Mouse (Mus musculus) layer of hippocampus, adult 18-20 months (tissue): ENCODE measurements around the gene Polr3gl. TPM values are rescaled to one million over a fixed set of nuclear protein-coding genes. Genes with fewer than 3 reads are reported as not detected.
"Not testable (repeated sequence)": the region's sequence is repeated elsewhere in the genome, so short reads cannot be mapped to it uniquely, and the experiment has no call there.

Source experiments
- DNase-seq, 2 experiments: peaks; one replicate each; pipeline ENCODE4 v3.0.0; 2022; ENCODE audit warnings: low spot score in 2 of 2
- long read RNA-seq: library from polyadenylated mRNA; stranded (forward); transcript quantifications from one replicate; pipeline ENCODE4 v2.0.0, GENCODE M21; 2021
- total RNA-seq, 2 experiments: library from RNA; stranded (reverse); gene quantifications; 2 replicates each; pipeline ENCODE4 v1.2.3; 2021

The Polr3gl gene
- 10 to 100 TPM; 28.7 to 31.6 TPM for total RNA-seq
- long read RNA-seq, transcript Polr3gl-201 (8 exons, 1,427 nt) = major isoform, 21 of 35 reads
- long read RNA-seq, partial matches to known transcripts = 0 of 35 reads
- long read RNA-seq, other reads (novel, unspliced or antisense) = 10 of 35 reads

DNA sequence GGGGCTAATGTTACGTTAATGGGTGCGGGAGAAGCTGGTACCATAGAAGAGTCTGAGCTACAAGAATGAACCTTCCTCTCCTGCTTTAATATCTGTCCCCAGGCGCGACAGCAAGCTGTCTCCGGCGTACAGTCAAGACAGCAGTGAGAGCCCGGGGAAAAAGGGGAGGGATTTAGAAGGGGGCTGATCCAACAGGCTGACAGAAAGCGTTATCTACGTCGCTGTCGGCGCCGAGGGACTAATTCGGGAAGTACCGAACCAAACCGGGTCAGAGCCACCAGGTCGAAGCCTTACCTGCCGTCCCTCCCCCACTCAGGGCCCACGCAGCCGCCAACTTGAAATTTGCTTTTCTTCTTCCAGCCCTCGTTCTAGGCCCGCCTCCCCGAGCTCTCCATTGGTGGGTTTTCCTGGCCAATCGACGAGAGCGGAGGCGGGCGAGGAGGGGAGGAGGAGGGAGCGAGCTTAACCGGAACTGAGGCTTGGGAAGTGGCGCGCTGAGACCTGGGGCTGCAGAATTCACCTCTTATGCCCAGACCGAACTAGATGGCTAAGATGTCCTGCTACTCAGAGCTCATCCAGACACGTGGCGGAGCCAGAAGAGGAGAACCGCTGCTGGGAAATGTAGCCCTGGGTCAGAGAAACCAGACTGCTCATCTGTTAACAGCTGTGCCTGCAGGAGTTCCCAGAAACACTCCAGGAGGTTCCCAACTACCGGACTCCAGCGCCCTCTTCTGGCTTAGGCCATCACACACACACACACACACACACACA lies at the start of gene Polr3gl:
Polr3gl (minus strand) TSS at position 392 of the 771 bp plus-strand sequence.
- peak; percentile 91 to 95 for DNase-seq

GRCm38 (mm10) chr3:96639219-96639618 lies 45.2 kb upstream of the Polr3gl start:
- DNase-seq = peak in 1 of 2 experiments; percentile 70

GRCm38 (mm10) chr3:96636448-96636847 lies 42.5 kb upstream of the Polr3gl start:
- DNase-seq = no peak

DNA sequence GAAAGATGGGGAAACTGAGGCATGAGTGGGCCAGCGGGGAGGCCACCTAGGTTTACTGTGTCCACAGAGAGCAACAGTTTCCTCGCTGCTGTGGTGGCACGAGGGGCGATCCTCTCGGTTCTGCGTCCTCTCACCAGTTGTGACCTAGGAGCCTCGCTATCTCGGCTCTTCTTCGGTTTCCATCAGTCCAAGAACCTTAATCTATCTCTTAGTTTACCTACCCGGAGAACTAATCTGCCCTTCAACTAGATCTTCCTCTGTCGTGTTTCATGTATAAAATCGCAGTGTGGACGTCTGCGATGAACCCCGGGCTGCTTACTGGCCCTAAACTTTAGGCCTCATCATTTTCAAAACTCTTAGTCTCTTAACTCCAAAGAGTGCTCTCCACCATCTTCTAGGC lies 41.9 kb upstream of the Polr3gl start:
- no peak for DNase-seq

- peak; percentile 84 to 93 for DNase-seq
These were observed 41.2 kb upstream of the Polr3gl start, which contains the start of the genes Pex11b and Gm42957 for GRCm38 (mm10) chr3:96634928-96635879. TSS of gene Pex11b (plus strand) at chr3:96635376. TSS of gene Gm42957 (plus strand) at chr3:96635474.

- no peak for DNase-seq
These were observed 40.0 kb upstream of the Polr3gl start for GRCm38 (mm10) chr3:96634015-96634414.

DNA sequence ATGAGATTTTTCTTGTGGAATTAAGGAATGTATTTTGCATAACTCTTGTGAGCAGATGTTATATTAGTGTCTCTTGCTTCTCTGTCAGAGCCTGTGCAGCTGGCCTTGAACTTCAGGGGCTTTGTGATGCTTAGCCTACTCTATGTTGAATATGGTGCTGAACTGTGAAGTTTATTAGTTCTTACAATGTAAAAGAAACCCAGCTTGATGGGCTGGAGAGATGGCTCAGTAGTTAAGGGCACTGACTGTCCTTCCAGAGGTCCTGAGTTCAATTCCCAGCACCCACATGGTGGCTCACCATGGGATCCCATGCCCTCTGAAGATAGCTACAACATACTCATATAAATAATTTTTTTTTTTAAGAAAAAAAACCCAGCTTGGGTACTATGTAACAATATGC lies 38.1 kb upstream of the Polr3gl start:
- no peak for DNase-seq

DNA sequence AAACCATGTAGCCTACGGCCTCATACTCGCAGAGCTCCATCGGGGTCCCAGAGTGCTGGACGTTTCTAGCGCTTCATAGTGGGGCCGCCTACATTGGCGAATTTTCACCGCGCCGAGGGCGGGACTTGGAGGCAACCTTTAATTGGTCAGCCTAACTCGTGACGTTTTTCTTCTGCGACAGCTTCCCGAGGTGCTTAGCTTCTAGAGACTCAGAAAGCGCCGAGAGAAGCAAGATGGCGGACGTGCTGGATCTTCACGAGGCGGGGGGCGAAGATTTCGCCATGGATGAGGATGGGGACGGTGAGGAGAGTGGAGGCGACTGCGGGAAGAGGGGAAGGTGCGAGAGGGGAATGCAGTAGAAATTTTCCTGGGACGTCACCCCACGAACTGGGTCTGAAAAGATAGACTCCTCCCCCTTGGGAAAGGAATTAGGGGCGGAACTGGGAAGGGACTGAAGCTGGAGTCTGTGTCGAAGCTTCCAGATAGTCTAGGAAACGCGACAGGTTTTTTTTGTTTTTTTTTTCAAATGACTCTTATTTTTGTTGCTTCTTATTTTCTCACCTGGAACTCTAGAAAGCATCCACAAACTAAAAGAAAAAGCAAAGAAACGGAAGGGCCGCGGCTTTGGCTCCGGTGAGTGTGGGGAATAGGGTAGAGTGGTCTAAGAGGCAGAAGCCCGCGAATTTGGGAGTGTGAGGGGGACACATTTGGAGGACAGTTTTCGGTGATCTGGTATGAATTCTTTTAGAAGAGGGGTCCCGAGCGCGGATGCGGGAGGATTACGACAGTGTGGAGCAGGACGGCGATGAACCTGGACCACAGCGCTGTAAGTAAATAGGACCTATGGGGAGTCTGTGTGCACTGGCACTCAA lies 36.0 kb upstream of the Polr3gl start, which contains the start of gene Rbm8a:
Rbm8a (plus strand) TSS at position 205 of the 872 bp plus-strand sequence.
- DNase-seq = peak; percentile 95 to 99

GRCm38 (mm10) chr3:96623201-96623600 lies 29.2 kb upstream of the Polr3gl start:
- DNase-seq = no peak

GRCm38 (mm10) chr3:96617941-96618340 lies 24.0 kb upstream of the Polr3gl start:
- no peak for DNase-seq

DNA sequence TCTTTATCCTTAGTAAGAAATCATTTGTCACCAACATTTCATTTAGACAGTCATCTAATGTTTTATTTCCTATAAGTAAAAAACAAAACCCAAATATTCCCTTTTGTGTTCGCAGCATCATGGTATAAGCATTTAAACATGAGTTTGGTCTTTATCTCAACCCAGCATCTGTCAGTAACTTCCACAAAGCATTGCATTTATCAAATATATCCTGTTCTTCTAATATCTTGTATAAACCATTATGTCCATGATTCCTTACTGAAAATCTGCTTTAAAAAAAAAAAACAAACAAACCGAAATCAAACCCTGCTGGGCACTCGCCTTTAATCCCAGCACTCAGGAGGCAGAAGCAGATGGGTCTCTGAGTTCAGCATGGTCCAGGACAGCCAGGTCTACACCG lies 12.6 kb upstream of the Polr3gl start:
- DNase-seq = no peak

DNA sequence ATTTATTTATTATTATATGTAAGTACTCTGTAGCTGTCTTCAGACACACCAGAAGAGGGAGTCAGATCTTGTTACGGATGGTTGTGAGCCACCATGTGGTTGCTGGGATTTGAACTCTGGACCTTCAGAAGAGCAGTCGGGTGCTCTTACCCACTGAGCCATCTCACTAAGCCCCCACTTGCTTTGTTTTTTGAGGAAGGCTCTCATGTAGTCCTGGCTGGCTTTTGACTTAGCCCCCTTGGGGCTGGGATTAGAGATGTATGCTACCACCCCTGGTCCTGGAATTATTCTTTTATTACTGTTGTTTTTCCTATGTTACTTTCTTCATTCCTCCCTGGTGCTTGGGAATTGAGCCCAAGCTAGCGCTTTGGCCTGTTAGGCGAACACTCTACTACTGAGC lies 12.0 kb upstream of the Polr3gl start:
- not testable (repeated sequence) for DNase-seq

- no peak for DNase-seq
These were observed 9.3 kb upstream of the Polr3gl start for GRCm38 (mm10) chr3:96603311-96603710.

GRCm38 (mm10) chr3:96602704-96603084 lies 8.7 kb upstream of the Polr3gl start:
- no peak for DNase-seq

- DNase-seq = no peak
These were observed 8.1 kb upstream of the Polr3gl start for GRCm38 (mm10) chr3:96601941-96602703.

GRCm38 (mm10) chr3:96601251-96601787 lies 7.3 kb upstream of the Polr3gl start:
- DNase-seq = peak in 1 of 2 experiments; percentile 64

GRCm38 (mm10) chr3:96600639-96601250 lies 6.8 kb upstream of the Polr3gl start, which contains the start of gene Lix1l:
TSS of gene Lix1l (plus strand) at chr3:96601149.
- peak; percentile 96 to 97 for DNase-seq

GRCm38 (mm10) chr3:96599411-96599810 lies 5.4 kb upstream of the Polr3gl start:
- no peak for DNase-seq

- DNase-seq = no peak
These were observed 5.0 kb upstream of the Polr3gl start for GRCm38 (mm10) chr3:96599069-96599393.
